Mouse (Mus musculus) lung, postnatal 25 days (tissue): ENCODE measurements around the gene Higd2a.
"Not testable (repeated sequence)": the region's sequence is repeated elsewhere in the genome, so short reads cannot be mapped to it uniquely, and the experiment has no call there.

Experiments
- DNase-seq: peaks from one replicate; pipeline ENCODE4 v3.0.0; 2022; ENCODE audit warnings: low spot score

Gene Higd2a

GRCm38 (mm10) chr13:54582126-54582525, 7.9 kb upstream of the Higd2a start:
- DNase-seq, result no peak

DNA sequence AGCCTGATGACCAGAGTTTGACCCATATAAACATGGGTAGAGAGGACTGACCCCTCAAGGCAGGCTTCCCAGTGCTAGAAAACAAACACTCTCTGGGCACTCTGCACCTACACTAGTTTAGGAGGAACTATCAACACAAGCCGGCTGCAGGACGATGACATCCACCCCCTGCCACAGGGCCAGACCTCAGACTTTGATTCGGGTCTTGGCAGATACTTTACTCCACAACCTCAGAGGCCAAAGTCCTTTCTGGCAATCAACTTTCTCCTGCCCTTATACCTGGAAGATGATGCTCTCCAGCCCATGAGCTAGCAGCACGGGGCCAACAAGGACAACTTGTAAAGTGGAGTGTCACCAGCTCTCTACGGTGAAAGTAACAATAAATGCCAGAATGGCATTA, 7.1 kb upstream of the Higd2a start:
- no peak for DNase-seq

- no peak for DNase-seq
These were observed 4.2 kb upstream of the Higd2a start for GRCm38 (mm10) chr13:54585831-54586230.

- no peak for DNase-seq
These were observed 502 bp upstream of the Higd2a start for GRCm38 (mm10) chr13:54589414-54589995.

GRCm38 (mm10) chr13:54591776-54592356, 1.9 kb downstream of the Higd2a start:
- DNase-seq, result no peak

DNA sequence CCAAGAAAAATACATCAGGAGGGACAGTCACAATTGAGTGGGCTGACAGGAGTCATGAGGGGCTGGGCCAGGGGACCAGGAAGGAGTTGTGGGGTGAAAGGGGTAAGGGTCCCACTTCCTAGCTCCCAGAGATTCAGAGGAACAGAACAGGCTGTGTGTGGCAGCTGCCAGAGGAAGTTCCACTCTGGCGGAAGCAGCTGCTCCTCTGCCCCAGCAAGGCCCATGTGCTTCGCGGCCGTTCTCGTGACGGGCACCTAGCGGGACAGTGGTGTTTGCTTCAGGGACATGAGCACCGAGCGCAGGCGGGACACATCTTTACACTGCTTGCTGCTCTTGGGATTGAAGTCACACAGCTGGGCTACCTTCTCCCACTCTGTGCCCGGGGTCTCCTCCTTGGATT, 3.6 kb downstream of the Higd2a start:
- no peak for DNase-seq

- DNase-seq, result no peak
These were observed 6.2 kb downstream of the Higd2a start for GRCm38 (mm10) chr13:54596107-54596690.

DNA sequence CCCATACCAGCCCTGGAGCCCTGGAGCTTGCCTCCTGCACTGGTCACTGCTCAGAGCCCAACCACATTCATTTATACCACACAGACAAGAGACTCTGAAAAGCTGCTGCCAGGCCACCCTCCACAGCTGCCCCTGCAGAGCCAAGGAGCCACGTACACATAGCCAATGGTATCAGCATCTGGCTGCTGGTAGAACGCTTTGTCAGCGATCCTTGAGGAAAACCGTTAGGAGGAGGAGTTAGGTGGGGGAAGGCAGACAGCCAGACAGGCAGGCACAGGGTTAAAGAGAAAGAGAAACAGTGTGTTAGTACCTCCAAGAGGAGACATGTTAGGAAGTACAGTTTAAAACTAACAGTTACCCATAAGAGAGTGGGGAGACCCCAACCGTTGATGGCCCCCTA, 6.9 kb downstream of the Higd2a start:
- DNase-seq, result no peak

DNA sequence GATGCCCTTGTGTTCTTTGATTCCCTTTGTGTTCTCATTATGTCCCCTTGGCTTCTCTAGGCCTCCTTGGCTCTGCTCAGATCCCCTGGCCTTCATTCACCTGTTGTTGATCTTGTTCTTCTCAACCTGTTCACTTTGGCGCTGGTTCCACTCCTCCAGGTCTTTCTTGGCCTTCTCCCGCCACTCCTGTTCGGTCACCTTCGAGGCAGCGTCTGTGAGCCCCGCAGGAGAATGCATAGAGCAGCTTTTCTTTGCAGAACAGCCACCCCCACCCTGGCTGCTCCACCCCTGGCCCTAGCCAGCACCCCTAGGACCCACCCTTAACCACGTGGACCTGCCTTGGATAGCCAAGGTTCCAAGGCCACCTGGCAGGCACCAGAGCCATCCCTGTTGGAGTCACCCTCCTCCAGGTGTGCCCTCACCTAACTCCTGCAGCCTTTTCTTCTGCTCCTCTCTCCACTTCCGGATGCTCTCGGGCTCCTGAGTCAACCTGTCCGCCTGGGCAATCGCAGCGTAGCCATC, 8.7 kb downstream of the Higd2a start:
- DNase-seq, result no peak

DNA sequence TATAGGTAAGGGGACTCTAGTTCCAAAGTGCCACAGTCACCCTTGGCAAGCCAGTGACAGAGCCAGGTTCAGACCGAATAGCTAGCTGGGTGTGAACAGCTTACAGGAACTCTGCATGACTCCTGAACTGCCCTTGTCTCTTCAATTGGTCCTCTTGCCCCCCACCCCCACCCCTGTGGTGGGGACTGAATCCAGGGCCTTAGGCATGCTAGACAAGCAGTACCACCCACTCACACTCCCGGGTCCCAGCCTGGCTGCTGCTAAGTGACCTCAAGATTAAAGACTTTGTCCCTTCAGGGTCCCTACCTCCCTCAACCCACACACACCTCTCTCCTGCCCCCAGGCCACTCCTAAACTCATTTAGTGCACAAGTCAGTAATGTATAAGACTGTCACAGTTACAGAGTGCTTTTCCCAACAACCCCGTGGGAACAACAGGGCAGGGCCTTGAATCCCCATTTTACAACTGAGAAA, 12.7 kb downstream of the Higd2a start:
- DNase-seq, result no peak

- no peak for DNase-seq
These were observed 13.5 kb downstream of the Higd2a start for GRCm38 (mm10) chr13:54603501-54603900.

- DNase-seq, result no peak
These were observed 14.2 kb downstream of the Higd2a start for GRCm38 (mm10) chr13:54604221-54604620.

DNA sequence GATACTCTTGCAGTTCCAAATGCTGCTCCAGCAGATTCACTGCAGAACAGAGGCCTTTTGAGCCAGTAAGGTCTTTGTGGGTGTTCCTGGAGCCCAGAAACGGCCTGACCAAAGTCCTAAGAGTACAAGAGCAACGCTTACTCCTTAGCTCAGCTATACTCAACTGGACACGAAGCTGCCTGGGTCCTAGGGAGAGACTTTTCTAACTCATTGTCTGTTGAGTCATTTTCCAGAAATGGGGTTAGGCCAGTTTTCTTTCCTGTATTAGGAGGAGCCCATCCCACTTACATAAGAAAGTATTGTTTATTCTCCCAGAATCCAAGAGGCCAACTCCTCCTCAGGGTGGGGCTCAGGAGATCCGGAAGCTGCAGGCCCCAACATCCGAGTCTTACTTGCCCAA, 15.4 kb downstream of the Higd2a start:
- DNase-seq, result peak; percentile 50

GRCm38 (mm10) chr13:54607204-54607603, 17.2 kb downstream of the Higd2a start:
- no peak for DNase-seq

DNA sequence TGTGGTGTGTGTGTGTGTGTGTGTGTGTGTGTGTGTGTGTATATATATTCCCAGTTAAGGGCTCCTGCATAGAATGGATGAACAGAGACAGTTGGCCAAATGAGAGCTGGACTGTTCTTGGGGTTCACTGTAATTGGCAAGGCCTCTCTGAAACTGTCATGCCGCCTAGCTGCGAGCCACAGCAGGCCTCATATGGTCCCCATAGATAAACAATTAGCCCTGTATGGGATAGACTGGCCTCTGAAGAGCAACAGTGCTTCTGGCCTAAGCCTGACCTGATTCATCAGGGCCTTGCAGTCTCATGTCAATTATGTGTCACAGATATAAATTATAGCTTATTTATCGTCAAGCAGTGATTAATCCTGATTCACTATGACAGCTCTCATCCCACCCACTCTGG, 18.0 kb downstream of the Higd2a start:
- DNase-seq, result no peak

GRCm38 (mm10) chr13:54608666-54609065, 18.7 kb downstream of the Higd2a start:
- no peak for DNase-seq

DNA sequence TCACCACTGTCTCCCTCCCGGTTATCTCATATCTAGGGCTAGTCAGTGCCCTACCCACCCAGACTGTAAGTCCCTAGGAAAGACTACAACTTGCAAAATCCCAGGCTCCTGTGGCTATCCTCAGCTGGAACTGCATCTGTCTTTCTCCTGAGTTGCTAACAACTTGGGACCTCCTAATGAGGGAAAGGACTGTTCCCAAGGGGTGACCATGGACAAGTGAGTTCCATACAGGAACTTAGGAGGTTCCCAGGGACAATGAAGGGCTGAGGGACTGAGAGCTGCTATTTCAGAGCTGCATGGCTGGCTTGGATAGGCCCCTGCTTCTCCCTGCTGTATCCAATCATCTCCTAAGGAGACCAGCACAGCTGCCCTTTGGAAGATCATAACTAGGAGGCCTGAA, 19.3 kb downstream of the Higd2a start:
- no peak for DNase-seq

DNA sequence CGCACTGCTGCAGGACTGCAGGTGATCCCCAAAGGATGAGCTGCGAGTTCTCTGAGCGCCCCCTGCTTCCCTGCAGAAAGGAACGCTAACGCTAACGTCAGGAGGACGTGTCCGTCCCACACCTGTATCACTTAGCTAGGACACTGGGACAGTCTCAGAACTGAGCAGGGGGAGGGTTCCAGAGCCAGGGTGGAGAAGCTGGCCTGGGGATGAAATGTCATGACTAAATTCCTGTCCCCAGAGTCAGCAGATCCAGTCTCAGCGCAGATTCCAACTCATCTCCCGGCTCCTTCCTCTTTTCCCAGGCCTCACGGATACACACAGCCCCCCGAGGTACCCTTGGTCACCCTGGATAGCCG, 20.6 kb downstream of the Higd2a start:
- DNase-seq, result no peak

- peak; percentile 90 for DNase-seq
These were observed 21.2 kb downstream of the Higd2a start, which contains the start of gene Cltb for GRCm38 (mm10) chr13:54610972-54611754. Cltb (minus strand) TSS chr13:54611344.

DNA sequence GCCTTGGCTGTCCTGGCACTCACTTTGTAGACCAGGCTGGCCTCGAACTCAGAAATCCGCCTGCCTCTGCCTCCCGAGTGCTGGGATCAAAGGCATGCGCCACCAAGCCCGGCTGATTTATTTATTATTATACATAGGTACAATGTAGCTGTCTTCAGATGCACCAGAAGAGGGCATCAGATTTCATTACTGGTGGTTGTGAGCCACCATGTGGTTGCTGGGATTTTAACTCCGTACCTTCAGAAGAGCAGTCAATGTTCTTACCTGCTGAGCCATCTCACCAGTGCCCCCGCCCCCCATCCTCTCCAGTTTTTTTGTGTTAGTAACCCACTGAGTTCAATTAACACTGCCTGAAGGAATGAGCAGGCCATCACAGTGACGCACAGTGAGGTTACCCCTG, 23.1 kb downstream of the Higd2a start:
- DNase-seq, result not testable (repeated sequence)

GRCm38 (mm10) chr13:54616307-54616706, 26.3 kb downstream of the Higd2a start:
- DNase-seq, result no peak

DNA sequence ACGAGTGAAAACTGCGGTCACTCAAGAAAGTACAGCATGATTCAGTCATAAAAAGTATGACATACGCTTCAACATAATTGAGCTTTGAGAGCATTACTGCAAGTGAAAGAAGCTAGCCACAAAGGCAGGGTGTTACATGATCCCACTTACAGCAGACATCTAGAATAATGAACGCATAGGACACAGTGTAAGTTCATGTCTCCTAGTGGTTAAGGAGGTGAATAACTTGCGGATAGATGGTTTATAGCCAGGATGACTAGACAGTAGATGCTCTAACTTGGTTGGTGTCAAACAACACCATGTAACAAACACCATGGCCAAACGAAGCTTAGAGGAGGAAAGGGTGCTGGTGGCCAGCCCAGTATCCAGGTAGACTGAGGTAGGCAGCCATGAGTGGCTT, 27.0 kb downstream of the Higd2a start:
- no peak for DNase-seq
